Mouse (Mus musculus): ENCODE measurements around the gene Tctex1d2. TPM values are rescaled to one million over a fixed set of nuclear protein-coding genes. Genes with fewer than 3 reads are reported as not detected.

Gene Tctex1d2
- polyA plus RNA-seq, 1 experiment from 2014 or later = 30.4 TPM

DNA sequence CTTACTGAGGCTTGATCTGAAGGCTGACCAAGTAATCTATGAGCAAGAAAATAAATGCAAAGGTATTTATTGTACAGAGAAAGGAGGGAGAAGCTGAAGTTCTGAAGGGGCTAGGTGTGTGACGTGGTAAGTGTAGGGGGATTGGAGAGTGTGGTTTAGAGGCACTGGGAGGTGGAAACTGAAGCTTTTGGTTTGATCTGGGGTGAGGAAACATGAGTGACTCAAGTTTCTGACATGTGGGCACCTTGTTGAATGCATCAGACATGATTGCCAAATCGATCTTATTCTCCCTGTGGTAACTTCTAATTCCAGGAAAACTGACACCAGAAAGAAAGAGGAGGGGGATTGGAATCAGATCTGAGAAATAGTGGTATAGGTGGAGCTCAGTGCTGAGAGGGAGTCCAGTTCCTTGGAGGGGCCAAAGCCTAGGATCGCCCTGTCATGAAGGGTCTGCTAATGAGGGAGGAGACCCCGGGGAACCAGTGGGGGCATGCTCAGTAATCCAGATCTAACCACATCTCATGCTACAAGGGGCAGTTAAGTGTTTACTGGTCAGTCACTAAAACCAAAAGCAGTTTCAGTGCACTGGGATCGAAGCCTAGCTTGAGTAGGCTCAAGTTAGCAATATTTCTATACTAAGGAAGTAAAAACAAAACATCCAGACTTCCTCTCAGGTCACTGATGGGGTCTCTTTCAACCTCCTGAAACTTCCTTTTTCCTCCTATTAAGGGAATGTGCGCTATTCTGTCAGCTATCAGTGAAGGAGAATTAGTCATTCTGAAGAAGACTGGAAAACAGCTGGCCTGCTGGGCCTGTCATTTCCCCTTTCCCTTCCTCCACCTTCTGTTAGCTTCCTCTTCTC, 23.6 kb upstream of the Tctex1d2 start:
- no peaks in the 10 kb centered on the region for H3K27me3 ChIP-seq (replicated peaks; ENCODE audit: control insufficient read depth, insufficient read depth, low read length)
- no peaks in the 10 kb centered on the region for H3K9me3 ChIP-seq (ENCODE audit: control insufficient read depth, low read length)
- no peak overlapping the region for H3K9ac ChIP-seq (ENCODE audit: low read depth, low read length)
- WGBS = 47% methylated on average over 6 of the region's 6 CpGs
- no peak overlapping the region for H3K4me2 ChIP-seq (ENCODE audit: low read depth, low read length)
- H3K4me1 ChIP-seq (ENCODE audit: control insufficient read depth, insufficient read depth, low read length) = no peaks in the 10 kb centered on the region; the same call in 1 of the 2 replicates
- peaks cover 26% of the 10 kb centered on the region for H3K36me3 ChIP-seq (ENCODE audit: control insufficient read depth, insufficient read depth, low read length)
- no peak overlapping the region for H3K4me3 ChIP-seq (ENCODE audit: low read depth, low read length)
- DNase-seq (ENCODE audit: low spot score) (no peak), ATAC-seq (ENCODE audit: low read depth) (no peak)
- H3K27ac ChIP-seq (replicated peaks; ENCODE audit: low read depth, low read length) = peak overlapping the region; percentile 67

DNA sequence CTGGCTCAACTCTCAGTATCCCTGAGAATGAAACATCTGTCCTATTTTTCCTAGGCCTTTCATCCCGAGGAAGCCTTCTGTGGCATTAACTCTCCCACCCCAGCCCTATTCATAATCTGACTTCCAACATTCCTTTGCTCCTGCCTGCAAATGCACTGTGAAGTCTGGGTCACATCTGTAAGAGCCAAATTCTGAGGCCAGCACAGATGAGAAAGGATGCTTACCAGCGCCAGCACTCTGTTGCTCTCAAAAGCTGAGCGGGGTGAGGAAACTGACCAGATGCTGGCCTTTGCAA, 23.0 kb upstream of the Tctex1d2 start:
- DNase-seq (ENCODE audit: low spot score) = no peak

GRCm38 (mm10) chr16:32398206-32398605, 21.3 kb upstream of the Tctex1d2 start:
- Histone ChIP-seq H3K27me3 (replicated peaks; ENCODE audit: control insufficient read depth, insufficient read depth, low read length) (no peaks in the 10 kb centered on the region), H3K9me3 (ENCODE audit: control insufficient read depth, low read length) (no peaks in the 10 kb centered on the region), H3K36me3 (ENCODE audit: control insufficient read depth, insufficient read depth, low read length) (peaks cover 7% of the 10 kb centered on the region), H3K4me2 (ENCODE audit: low read depth, low read length) (no peak overlapping the region), H3K4me3 (ENCODE audit: low read depth, low read length) (no peak overlapping the region), H3K27ac (replicated peaks; ENCODE audit: low read depth, low read length) (no peak overlapping the region), H3K4me1 (ENCODE audit: control insufficient read depth, insufficient read depth, low read length) (no peaks in the 10 kb centered on the region; the same call in 1 of the 2 replicates), H3K9ac (ENCODE audit: low read depth, low read length) (no peak overlapping the region)
- no peak for ATAC-seq (ENCODE audit: low read depth)
- DNase-seq (ENCODE audit: low spot score) = no peak
- 70% methylated on average over 3 of the region's 3 CpGs for WGBS

More for the DNA sequence above, 23.0 kb upstream of the Tctex1d2 start:
- Histone ChIP-seq H3K9me3 (ENCODE audit: control insufficient read depth, low read length) (no peaks in the 10 kb centered on the region), H3K4me3 (ENCODE audit: low read depth, low read length) (no peak overlapping the region), H3K9ac (ENCODE audit: low read depth, low read length) (no peak overlapping the region), H3K36me3 (ENCODE audit: control insufficient read depth, insufficient read depth, low read length) (peaks cover 21% of the 10 kb centered on the region), H3K4me2 (ENCODE audit: low read depth, low read length) (no peak overlapping the region), H3K27ac (replicated peaks; ENCODE audit: low read depth, low read length) (0 out of 2 replicates have a peak overlapping the region, but pooled peaks have one; percentile 67), H3K4me1 (ENCODE audit: control insufficient read depth, insufficient read depth, low read length) (no peaks in the 10 kb centered on the region; the same call in 1 of the 2 replicates), H3K27me3 (replicated peaks; ENCODE audit: control insufficient read depth, insufficient read depth, low read length) (no peaks in the 10 kb centered on the region)
- ATAC-seq (ENCODE audit: low read depth) = no peak
- 51% methylated on average over 3 of the region's 3 CpGs for WGBS

DNA sequence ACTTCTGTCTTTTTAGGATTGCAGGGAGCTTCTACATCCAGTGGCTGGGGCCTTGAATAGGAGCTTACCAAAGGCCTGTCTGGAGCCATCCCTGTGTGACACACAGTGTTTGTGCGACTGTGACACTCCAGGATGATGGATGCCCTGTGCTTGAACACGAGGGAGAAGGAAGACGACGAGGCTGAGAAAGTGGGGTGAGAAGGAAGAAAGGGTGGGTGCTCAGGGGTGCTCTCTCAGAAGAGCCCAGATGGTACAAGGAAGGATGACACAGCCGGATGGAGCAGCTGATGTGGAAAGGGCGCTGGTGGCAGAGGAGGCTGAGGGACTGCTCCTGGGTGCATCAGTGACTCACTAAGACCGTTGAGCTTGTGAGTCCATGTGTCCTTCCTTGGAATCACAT, 19.2 kb upstream of the Tctex1d2 start, which contains the start of gene Tm4sf19:
Gene Tm4sf19, plus strand, starts transcription at position 240 of the 400 bp plus-strand sequence.
- no peak for ATAC-seq (ENCODE audit: low read depth)
- Histone ChIP-seq H3K9ac (ENCODE audit: low read depth, low read length) (no peak within 1 kb of the TSS), H3K36me3 (ENCODE audit: control insufficient read depth, insufficient read depth, low read length) (no peaks in the 10 kb centered on the region), H3K9me3 (ENCODE audit: control insufficient read depth, low read length) (no peaks in the 10 kb centered on the region), H3K4me1 (ENCODE audit: control insufficient read depth, insufficient read depth, low read length) (no peaks in the 10 kb centered on the region; the same call in 1 of the 2 replicates), H3K4me3 (ENCODE audit: low read depth, low read length) (no peak within 1 kb of the TSS), H3K27ac (replicated peaks; ENCODE audit: low read depth, low read length) (no peak within 1 kb of the TSS), H3K27me3 (replicated peaks; ENCODE audit: control insufficient read depth, insufficient read depth, low read length) (no peaks in the 10 kb centered on the region), H3K4me2 (ENCODE audit: low read depth, low read length) (no peak within 1 kb of the TSS)
- no peak for DNase-seq (ENCODE audit: low spot score)
- WGBS = 87% methylated on average over 7 of the region's 7 CpGs

- no peaks in the 10 kb centered on the region for H3K27me3 ChIP-seq (replicated peaks; ENCODE audit: control insufficient read depth, insufficient read depth, low read length)
- 61% methylated on average over 9 of the region's 9 CpGs for WGBS
- no peak overlapping the region for H3K27ac ChIP-seq (replicated peaks; ENCODE audit: low read depth, low read length)
- no peak overlapping the region for H3K4me3 ChIP-seq (ENCODE audit: low read depth, low read length)
- no peaks in the 10 kb centered on the region for H3K36me3 ChIP-seq (ENCODE audit: control insufficient read depth, insufficient read depth, low read length)
- no peak for DNase-seq (ENCODE audit: low spot score)
- H3K9ac ChIP-seq (ENCODE audit: low read depth, low read length) = no peak overlapping the region
- H3K4me1 ChIP-seq (ENCODE audit: control insufficient read depth, insufficient read depth, low read length) = no peaks in the 10 kb centered on the region
- no peak overlapping the region for H3K4me2 ChIP-seq (ENCODE audit: low read depth, low read length)
- ATAC-seq (ENCODE audit: low read depth) = no peak
- no peaks in the 10 kb centered on the region for H3K9me3 ChIP-seq (ENCODE audit: control insufficient read depth, low read length)
Observed at GRCm38 (mm10) chr16:32401335-32401965, 18.1 kb upstream of the Tctex1d2 start.

- Histone ChIP-seq H3K4me3 (ENCODE audit: low read depth, low read length) (no peak overlapping the region), H3K4me2 (ENCODE audit: low read depth, low read length) (no peak overlapping the region), H3K27ac (replicated peaks; ENCODE audit: low read depth, low read length) (no peak overlapping the region), H3K9me3 (ENCODE audit: control insufficient read depth, low read length) (no peaks in the 10 kb centered on the region), H3K4me1 (ENCODE audit: control insufficient read depth, insufficient read depth, low read length) (no peaks in the 10 kb centered on the region), H3K9ac (ENCODE audit: low read depth, low read length) (no peak overlapping the region), H3K27me3 (replicated peaks; ENCODE audit: control insufficient read depth, insufficient read depth, low read length) (no peaks in the 10 kb centered on the region), H3K36me3 (ENCODE audit: control insufficient read depth, insufficient read depth, low read length) (no peaks in the 10 kb centered on the region)
- WGBS = 74% methylated on average over 3 of the region's 3 CpGs
- no peak for ATAC-seq (ENCODE audit: low read depth)
- DNase-seq (ENCODE audit: low spot score) = no peak
Observed at GRCm38 (mm10) chr16:32402818-32403217, 16.7 kb upstream of the Tctex1d2 start.

- H3K9me3 ChIP-seq (ENCODE audit: control insufficient read depth, low read length) = no peaks in the 10 kb centered on the region
- no peak for DNase-seq (ENCODE audit: low spot score)
- WGBS = 88% methylated on average over 9 of the region's 9 CpGs
- no peak overlapping the region for H3K27ac ChIP-seq (replicated peaks; ENCODE audit: low read depth, low read length)
- ATAC-seq (ENCODE audit: low read depth) = no peak
- H3K4me1 ChIP-seq (ENCODE audit: control insufficient read depth, insufficient read depth, low read length) = no peaks in the 10 kb centered on the region
- no peak overlapping the region for H3K4me2 ChIP-seq (ENCODE audit: low read depth, low read length)
- H3K9ac ChIP-seq (ENCODE audit: low read depth, low read length) = no peak overlapping the region
- no peaks in the 10 kb centered on the region for H3K27me3 ChIP-seq (replicated peaks; ENCODE audit: control insufficient read depth, insufficient read depth, low read length)
- no peaks in the 10 kb centered on the region for H3K36me3 ChIP-seq (ENCODE audit: control insufficient read depth, insufficient read depth, low read length)
- no peak overlapping the region for H3K4me3 ChIP-seq (ENCODE audit: low read depth, low read length)
Observed at GRCm38 (mm10) chr16:32405716-32406115, 13.8 kb upstream of the Tctex1d2 start.

- no peaks in the 10 kb centered on the region for H3K36me3 ChIP-seq (ENCODE audit: control insufficient read depth, insufficient read depth, low read length)
- H3K9ac ChIP-seq (ENCODE audit: low read depth, low read length) = no peak overlapping the region
- WGBS = 33% methylated on average over 6 of the region's 6 CpGs
- H3K9me3 ChIP-seq (ENCODE audit: control insufficient read depth, low read length) = no peaks in the 10 kb centered on the region
- H3K4me3 ChIP-seq (ENCODE audit: low read depth, low read length) = no peak overlapping the region
- no peaks in the 10 kb centered on the region for H3K27me3 ChIP-seq (replicated peaks; ENCODE audit: control insufficient read depth, insufficient read depth, low read length)
- H3K27ac ChIP-seq (replicated peaks; ENCODE audit: low read depth, low read length) = no peak overlapping the region
- H3K4me1 ChIP-seq (ENCODE audit: control insufficient read depth, insufficient read depth, low read length) = no peaks in the 10 kb centered on the region
- H3K4me2 ChIP-seq (ENCODE audit: low read depth, low read length) = no peak overlapping the region
- no peak for ATAC-seq (ENCODE audit: low read depth)
- no peak for DNase-seq (ENCODE audit: low spot score)
Observed at GRCm38 (mm10) chr16:32406671-32407070, 12.8 kb upstream of the Tctex1d2 start.

All from embryonic facial prominence, embryonic 14.5 days (tissue).